Mouse (Mus musculus) ES-Bruce4 (cell line): ENCODE results near the gene Xpo5. TPM values are rescaled to one million over a fixed set of nuclear protein-coding genes. Genes with fewer than 3 reads are reported as not detected.

Experiments
- H3K27ac ChIP-seq: 2 replicates; pipeline ENCODE4 v1.5.1; 2012; ENCODE audit warnings: low read length, inconsistent platforms; ENCODE audit not compliant: insufficient read depth
- H3K27me3 ChIP-seq: 2 replicates; pipeline ENCODE4 v1.6.1; 2012; ENCODE audit warnings: mild to moderate bottlenecking, low read length, inconsistent platforms; ENCODE audit not compliant: control insufficient read depth, poor library complexity, insufficient read depth, severe bottlenecking
- H3K36me3 ChIP-seq: 2 replicates; pipeline ENCODE4 v1.6.1; 2012; ENCODE audit warnings: inconsistent platforms, mild to moderate bottlenecking, low read length, moderate library complexity; ENCODE audit not compliant: control insufficient read depth, poor library complexity, insufficient read depth, severe bottlenecking
- H3K4me1 ChIP-seq: one replicate; pipeline ENCODE4 v1.8.1; 2011; ENCODE audit warnings: low read length; ENCODE audit not compliant: control insufficient read depth, insufficient read depth
- H3K4me3 ChIP-seq: 2 replicates; pipeline ENCODE4 v1.5.1; 2011; ENCODE audit warnings: low read depth, mild to moderate bottlenecking, low read length
- H3K9ac ChIP-seq: 2 replicates; pipeline ENCODE4 v1.6.1; 2012; ENCODE audit warnings: low read depth, mild to moderate bottlenecking, inconsistent platforms; ENCODE audit not compliant: poor library complexity, severe bottlenecking
- H3K9me3 ChIP-seq: replicated peaks from 2 replicates; pipeline ENCODE4 v1.6.1; 2012; ENCODE audit warnings: mild to moderate bottlenecking, low read length, inconsistent platforms; ENCODE audit not compliant: control insufficient read depth, poor library complexity, insufficient read depth, severe bottlenecking
- CTCF ChIP-seq: IDR thresholded peaks from one replicate; pipeline ENCODE4 v1.8.1; 2011; ENCODE audit warnings: low read depth, low read length
- EP300 ChIP-seq: IDR thresholded peaks from 2 replicates; pipeline ENCODE4 v1.6.1; 2011; ENCODE audit warnings: low read depth, low read length; ENCODE audit not compliant: insufficient read depth
- POLR2A ChIP-seq: IDR thresholded peaks from one replicate; pipeline ENCODE4 v1.8.1; 2011; ENCODE audit warnings: low read length; ENCODE audit not compliant: insufficient read depth
- polyA plus RNA-seq: library from polyadenylated mRNA; stranded (reverse); fragments of >200 nt; gene quantifications from 2 replicates; pipeline ENCODE4 v1.2.4, GENCODE M21; 2011; ENCODE audit warnings: low read depth; ENCODE audit not compliant: missing spikeins, insufficient read depth, insufficient read length

The Xpo5 gene
- polyA plus RNA-seq, 1 experiment: 77.8 TPM

- Histone ChIP-seq H3K27ac (no peak overlapping the region), H3K9me3 (no peaks in the 10 kb centered on the region), H3K9ac (peak overlapping the region; percentile 59), H3K36me3 (peaks cover 12% of the 10 kb centered on the region), H3K27me3 (no peaks in the 10 kb centered on the region), H3K4me3 (peak overlapping the region; percentile 55), H3K4me1 (no peaks in the 10 kb centered on the region)
- no peak for TF ChIP-seq CTCF
- no peak for TF ChIP-seq POLR2A
- no peak for TF ChIP-seq EP300
Observed at GRCm38 (mm10) chr17:46254106-46254505, 51.5 kb downstream of the Xpo5 start.

DNA sequence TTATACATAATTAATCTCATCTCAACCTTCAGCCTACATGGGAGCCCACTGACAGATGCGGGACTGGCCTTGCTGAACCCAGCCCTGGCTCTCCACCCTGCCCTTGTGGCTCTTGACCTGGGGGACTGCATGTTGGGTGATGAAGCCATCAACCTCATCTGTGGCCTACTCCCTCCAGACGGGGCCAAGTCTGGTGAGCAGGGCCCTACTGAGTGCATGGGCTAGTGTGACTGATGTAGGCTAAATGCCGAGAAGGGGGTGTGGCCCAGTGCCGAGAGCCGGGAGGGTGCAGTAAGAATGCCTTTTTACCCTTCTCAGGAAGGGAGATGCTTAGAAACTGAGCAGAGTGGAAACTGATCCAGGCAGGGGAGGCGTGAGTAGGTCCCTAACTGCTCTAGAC is 52.6 kb downstream of the Xpo5 start:
- no peak overlapping the region for H3K27ac ChIP-seq
- no peak overlapping the region for H3K4me3 ChIP-seq
- no peak for TF ChIP-seq POLR2A
- TF ChIP-seq EP300: no peak
- no peak for TF ChIP-seq CTCF
- peaks cover 16% of the 10 kb centered on the region for H3K36me3 ChIP-seq
- no peak overlapping the region for H3K9ac ChIP-seq
- H3K4me1 ChIP-seq: no peaks in the 10 kb centered on the region
- no peaks in the 10 kb centered on the region for H3K9me3 ChIP-seq
- H3K27me3 ChIP-seq: no peaks in the 10 kb centered on the region

- peaks cover 29% of the 10 kb centered on the region for H3K36me3 ChIP-seq
Observed at GRCm38 (mm10) chr17:46258279-46259053, 55.9 kb downstream of the Xpo5 start.

GRCm38 (mm10) chr17:46259675-46260074 is 57.1 kb downstream of the Xpo5 start:
- TF ChIP-seq EP300 (no peak), POLR2A (no peak), CTCF (no peak)
- peaks cover 40% of the 10 kb centered on the region for H3K36me3 ChIP-seq
- H3K9ac ChIP-seq: no peak overlapping the region

More at GRCm38 (mm10) chr17:46258279-46259053, 55.9 kb downstream of the Xpo5 start:
- no peak overlapping the region for H3K27ac ChIP-seq
- no peaks in the 10 kb centered on the region for H3K27me3 ChIP-seq
- TF ChIP-seq POLR2A (no peak), EP300 (no peak), CTCF (no peak)
- 0 out of 2 replicates have a peak overlapping the region, but pooled peaks have one; percentile 23 for H3K4me3 ChIP-seq
- H3K9me3 ChIP-seq: no peaks in the 10 kb centered on the region
- no peaks in the 10 kb centered on the region for H3K4me1 ChIP-seq
- H3K9ac ChIP-seq: no peak overlapping the region

DNA sequence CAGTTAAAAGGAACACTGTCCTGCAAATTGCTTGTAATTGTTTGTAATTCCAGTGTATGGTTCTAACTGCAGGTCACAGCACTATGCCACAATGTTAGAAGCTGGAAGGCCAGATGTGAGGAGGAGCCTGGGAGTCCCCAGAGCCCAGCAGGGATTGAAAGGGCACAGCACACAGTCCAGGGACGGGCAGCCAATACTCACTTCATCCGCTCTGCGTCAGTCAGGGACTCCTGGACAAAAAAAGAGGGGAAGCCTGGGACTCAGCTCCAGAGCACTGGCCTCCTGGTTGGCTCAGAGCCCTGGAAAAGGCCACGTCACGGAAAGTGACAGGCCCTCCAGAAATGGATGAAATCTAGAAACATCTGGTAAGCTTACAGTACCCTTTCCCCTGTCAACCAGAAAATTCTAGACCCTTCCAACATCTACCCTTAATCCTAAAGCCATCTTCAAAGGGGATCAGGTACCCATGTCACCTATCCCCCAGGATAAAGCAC is 59.7 kb downstream of the Xpo5 start:
- Histone ChIP-seq H3K36me3 (peaks cover 45% of the 10 kb centered on the region), H3K4me3 (no peak overlapping the region), H3K9ac (no peak overlapping the region)

More at GRCm38 (mm10) chr17:46259675-46260074, 57.1 kb downstream of the Xpo5 start:
- Histone ChIP-seq H3K4me3 (no peak overlapping the region), H3K4me1 (no peaks in the 10 kb centered on the region), H3K27me3 (no peaks in the 10 kb centered on the region), H3K9me3 (no peaks in the 10 kb centered on the region), H3K27ac (no peak overlapping the region)

GRCm38 (mm10) chr17:46265502-46265901 is 62.9 kb downstream of the Xpo5 start:
- peaks cover 36% of the 10 kb centered on the region for H3K36me3 ChIP-seq

More for the DNA sequence above, 59.7 kb downstream of the Xpo5 start:
- H3K4me1 ChIP-seq: peaks cover 6% of the 10 kb centered on the region
- H3K9me3 ChIP-seq: no peaks in the 10 kb centered on the region
- no peaks in the 10 kb centered on the region for H3K27me3 ChIP-seq
- TF ChIP-seq POLR2A (no peak), EP300 (no peak), CTCF (no peak)
- H3K27ac ChIP-seq: no peak overlapping the region

More at GRCm38 (mm10) chr17:46265502-46265901, 62.9 kb downstream of the Xpo5 start:
- Histone ChIP-seq H3K9me3 (no peaks in the 10 kb centered on the region), H3K4me1 (peaks cover 9% of the 10 kb centered on the region), H3K9ac (no peak overlapping the region), H3K4me3 (no peak overlapping the region), H3K27me3 (no peaks in the 10 kb centered on the region), H3K27ac (peak overlapping the region; percentile 18; the same call in 1 of the 2 replicates)
- no peak for TF ChIP-seq POLR2A
- no peak for TF ChIP-seq CTCF
- no peak for TF ChIP-seq EP300
